Mouse (Mus musculus): Measurements from ENCODE around the gene Slc39a11. TPM values are rescaled to one million over a fixed set of nuclear protein-coding genes. Genes with fewer than 3 reads are reported as not detected.

The Slc39a11 gene
- total RNA-seq, 1 experiment from 2014 or later = 26.6 TPM

DNA sequence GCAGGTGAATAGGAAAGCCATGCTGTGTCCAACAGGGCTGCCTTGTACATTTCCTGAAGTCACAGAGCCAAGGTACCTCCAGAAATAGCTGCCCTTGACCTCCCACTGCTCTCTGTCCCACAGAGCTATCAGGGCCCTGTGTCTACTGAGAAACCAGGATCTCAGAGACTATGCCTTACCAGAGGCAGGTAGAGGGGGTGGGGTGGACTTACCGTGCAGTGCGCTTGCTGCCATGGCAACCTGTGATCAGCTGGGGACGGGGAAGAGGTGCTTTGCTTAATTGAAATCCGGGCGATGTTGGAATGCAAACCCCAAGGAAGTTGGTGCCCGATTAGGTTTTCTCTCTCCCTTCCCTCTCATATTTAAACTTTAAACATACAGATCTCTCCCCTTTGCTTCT, 260.2 kb downstream of the Slc39a11 start:
- ATAC-seq (replicated peaks in 1 of 2; ENCODE audit: insufficient read depth in 1 of 2, low FRiP score in 2 of 2, low TSS enrichment in 1 of 2, low read depth in 1 of 2, poor library complexity in 2 of 2, severe bottlenecking in 2 of 2) = no peak

- 0 out of 4 replicates have a peak, but pooled peaks of 1 of the 2 experiments have one; percentile 46 for ATAC-seq (replicated peaks in 1 of 2; ENCODE audit: insufficient read depth in 1 of 2, low FRiP score in 2 of 2, low TSS enrichment in 1 of 2, low read depth in 1 of 2, poor library complexity in 2 of 2, severe bottlenecking in 2 of 2)
Measured at GRCm38 (mm10) chr11:113382674-113383571, 267.0 kb downstream of the Slc39a11 start.

GRCm38 (mm10) chr11:113381550-113381949, 268.3 kb downstream of the Slc39a11 start:
- ATAC-seq (replicated peaks in 1 of 2; ENCODE audit: insufficient read depth in 1 of 2, low FRiP score in 2 of 2, low TSS enrichment in 1 of 2, low read depth in 1 of 2, poor library complexity in 2 of 2, severe bottlenecking in 2 of 2) = no peak

- no peak for ATAC-seq (replicated peaks in 1 of 2; ENCODE audit: insufficient read depth in 1 of 2, low FRiP score in 2 of 2, low TSS enrichment in 1 of 2, low read depth in 1 of 2, poor library complexity in 2 of 2, severe bottlenecking in 2 of 2)
Measured at GRCm38 (mm10) chr11:113378867-113379266, 271.0 kb downstream of the Slc39a11 start.

DNA sequence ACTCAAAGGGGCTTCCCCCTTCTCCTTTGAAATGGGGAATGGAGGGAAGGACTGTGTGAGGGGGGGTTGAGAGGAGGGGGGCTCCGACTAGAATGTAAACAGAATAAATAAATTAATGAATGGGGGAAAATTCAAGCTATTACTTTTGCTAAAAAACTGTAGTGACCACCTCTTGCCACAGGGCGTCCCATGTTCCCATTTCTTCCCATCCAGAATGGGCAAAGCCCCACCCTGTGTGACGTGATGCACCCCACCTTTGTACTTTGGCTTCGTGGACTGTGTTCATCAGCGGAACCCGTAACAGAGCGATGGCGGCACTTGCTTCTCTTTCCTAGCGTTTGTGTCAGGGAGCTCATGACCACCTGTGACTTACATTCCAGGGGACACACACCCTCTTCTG, 273.8 kb downstream of the Slc39a11 start:
- ATAC-seq (replicated peaks in 1 of 2; ENCODE audit: insufficient read depth in 1 of 2, low FRiP score in 2 of 2, low TSS enrichment in 1 of 2, low read depth in 1 of 2, poor library complexity in 2 of 2, severe bottlenecking in 2 of 2) = no peak

- ATAC-seq (replicated peaks in 1 of 2; ENCODE audit: insufficient read depth in 1 of 2, low FRiP score in 2 of 2, low TSS enrichment in 1 of 2, low read depth in 1 of 2, poor library complexity in 2 of 2, severe bottlenecking in 2 of 2) = no peak
Measured at GRCm38 (mm10) chr11:113373926-113374325, 276.0 kb downstream of the Slc39a11 start.

- ATAC-seq (replicated peaks in 1 of 2; ENCODE audit: insufficient read depth in 1 of 2, low FRiP score in 2 of 2, low TSS enrichment in 1 of 2, low read depth in 1 of 2, poor library complexity in 2 of 2, severe bottlenecking in 2 of 2) = no peak
Measured at GRCm38 (mm10) chr11:113373331-113373730, 276.5 kb downstream of the Slc39a11 start.

GRCm38 (mm10) chr11:113368046-113368445, 281.8 kb downstream of the Slc39a11 start:
- no peak for ATAC-seq (replicated peaks in 1 of 2; ENCODE audit: insufficient read depth in 1 of 2, low FRiP score in 2 of 2, low TSS enrichment in 1 of 2, low read depth in 1 of 2, poor library complexity in 2 of 2, severe bottlenecking in 2 of 2)

DNA sequence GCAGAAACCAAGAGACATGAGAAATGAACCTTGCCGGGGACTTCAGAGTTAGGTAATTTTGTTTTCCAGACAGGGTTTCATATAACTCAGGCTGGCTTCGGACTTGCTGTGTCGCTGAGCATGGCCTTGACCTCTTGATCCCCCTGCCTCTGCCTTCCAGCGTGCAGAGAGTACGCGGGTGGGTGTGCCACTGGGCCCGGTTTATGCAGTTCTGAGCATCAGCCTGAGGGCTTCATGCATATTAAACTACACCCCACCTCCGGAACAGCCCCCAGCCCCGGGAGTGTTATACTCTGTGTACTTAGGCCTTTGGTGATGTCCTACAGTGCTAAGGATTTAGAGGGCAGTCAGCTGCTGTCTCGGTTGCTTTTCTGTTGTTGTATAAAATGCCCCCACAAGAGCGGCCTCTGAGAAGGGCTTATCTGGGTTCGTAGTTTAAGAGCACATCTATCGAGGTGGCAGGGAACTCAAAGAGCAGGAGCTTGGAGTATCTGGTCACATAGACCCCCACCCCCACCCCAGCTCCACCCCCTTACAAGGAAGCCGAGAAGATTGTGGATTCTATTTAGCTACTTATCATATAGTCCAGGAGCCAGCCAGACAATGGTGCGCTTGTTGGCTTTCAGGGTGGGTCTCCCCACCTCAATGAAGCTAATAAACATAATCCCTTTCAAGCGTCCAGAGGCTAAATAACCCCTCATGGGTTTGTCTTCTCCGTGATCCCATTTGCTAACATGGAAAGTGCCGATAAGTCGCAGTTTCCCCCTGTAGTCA, 283.4 kb downstream of the Slc39a11 start:
- no peak for ATAC-seq (replicated peaks in 1 of 2; ENCODE audit: insufficient read depth in 1 of 2, low FRiP score in 2 of 2, low TSS enrichment in 1 of 2, low read depth in 1 of 2, poor library complexity in 2 of 2, severe bottlenecking in 2 of 2)

DNA sequence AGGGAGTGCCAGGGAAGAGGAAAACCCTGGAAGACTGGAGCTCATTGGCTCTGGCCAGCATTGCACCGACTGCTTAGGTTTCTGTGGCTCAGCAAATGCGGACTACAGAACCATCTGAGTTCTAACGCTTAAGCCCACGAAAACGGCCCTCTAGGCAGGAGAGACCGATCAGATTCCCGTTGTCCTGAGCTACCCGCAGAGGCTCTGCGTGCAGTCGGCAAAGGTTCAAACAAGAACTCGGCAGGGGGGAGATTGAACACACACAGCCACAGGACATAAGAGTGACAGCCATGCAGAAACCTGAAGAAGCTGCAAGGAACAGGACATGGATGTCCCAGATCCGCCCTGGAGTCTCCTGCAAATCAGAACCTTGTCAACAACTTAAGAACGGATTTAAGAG, 286.1 kb downstream of the Slc39a11 start:
- ATAC-seq (replicated peaks in 1 of 2; ENCODE audit: insufficient read depth in 1 of 2, low FRiP score in 2 of 2, low TSS enrichment in 1 of 2, low read depth in 1 of 2, poor library complexity in 2 of 2, severe bottlenecking in 2 of 2) = no peak

DNA sequence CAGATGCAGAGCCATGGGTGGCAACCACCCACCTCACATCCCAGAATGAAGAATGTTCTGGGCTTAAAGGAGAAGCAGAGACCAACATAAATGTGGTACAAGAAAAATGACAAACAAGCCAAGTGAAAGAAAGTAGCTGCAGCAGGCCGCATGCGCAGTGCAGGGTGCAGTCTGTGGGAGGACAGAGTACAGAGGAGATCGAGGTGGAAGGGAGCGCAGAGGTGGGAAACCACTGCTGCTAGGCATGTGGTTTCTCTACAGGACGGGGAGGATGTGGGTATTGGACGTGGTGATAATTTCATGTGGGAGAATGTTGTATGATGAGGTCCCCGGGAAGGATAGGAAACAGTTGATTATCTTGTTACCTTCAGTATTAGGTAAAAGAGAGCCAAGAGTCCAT, 287.3 kb downstream of the Slc39a11 start:
- ATAC-seq (replicated peaks in 1 of 2; ENCODE audit: insufficient read depth in 1 of 2, low FRiP score in 2 of 2, low TSS enrichment in 1 of 2, low read depth in 1 of 2, poor library complexity in 2 of 2, severe bottlenecking in 2 of 2) = peak; percentile 22 to 51; a peak in 3 of 4 replicates

- ATAC-seq (replicated peaks in 1 of 2; ENCODE audit: insufficient read depth in 1 of 2, low FRiP score in 2 of 2, low TSS enrichment in 1 of 2, low read depth in 1 of 2, poor library complexity in 2 of 2, severe bottlenecking in 2 of 2) = no peak
Measured at GRCm38 (mm10) chr11:113360049-113360835, 289.6 kb downstream of the Slc39a11 start.

GRCm38 (mm10) chr11:113355932-113356331, 293.9 kb downstream of the Slc39a11 start:
- no peak for ATAC-seq (replicated peaks in 1 of 2; ENCODE audit: insufficient read depth in 1 of 2, low FRiP score in 2 of 2, low TSS enrichment in 1 of 2, low read depth in 1 of 2, poor library complexity in 2 of 2, severe bottlenecking in 2 of 2)

DNA sequence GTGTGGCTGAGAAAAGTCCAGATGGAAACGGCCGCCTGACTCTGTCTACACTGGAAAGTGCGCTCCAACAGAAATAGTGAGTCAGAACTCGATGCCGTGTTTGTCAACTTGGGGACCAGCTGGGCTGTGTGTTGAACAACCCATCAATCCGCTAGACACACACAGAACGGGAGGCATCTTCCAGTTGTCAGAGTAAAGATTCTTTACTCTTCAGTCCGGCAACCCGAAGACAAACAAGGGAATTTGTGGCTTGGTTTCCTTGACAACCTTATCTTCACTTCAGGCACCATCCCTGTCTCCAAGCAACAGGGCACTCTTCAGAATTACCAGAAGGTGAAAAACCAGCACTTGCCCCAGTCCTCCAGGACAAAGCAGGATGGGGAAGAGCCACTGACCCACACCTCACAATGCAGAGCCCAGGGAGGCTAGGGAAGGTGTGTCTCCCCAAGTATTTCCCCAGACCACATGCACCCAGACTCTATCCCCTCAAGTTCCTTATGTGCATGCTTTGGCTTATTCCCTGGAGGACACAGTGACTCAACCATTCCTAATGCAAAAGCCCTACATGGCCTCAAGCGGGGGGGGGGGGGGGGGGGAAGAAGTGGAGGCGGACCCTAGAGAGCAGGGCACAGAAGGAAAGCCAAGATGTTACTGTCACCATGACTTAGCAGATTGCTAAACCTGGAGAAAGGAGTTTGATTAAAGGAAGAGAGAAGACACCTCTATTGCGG, 297.6 kb downstream of the Slc39a11 start:
- no peak for ATAC-seq (replicated peaks in 1 of 2; ENCODE audit: insufficient read depth in 1 of 2, low FRiP score in 2 of 2, low TSS enrichment in 1 of 2, low read depth in 1 of 2, poor library complexity in 2 of 2, severe bottlenecking in 2 of 2)

- ATAC-seq (replicated peaks in 1 of 2; ENCODE audit: insufficient read depth in 1 of 2, low FRiP score in 2 of 2, low TSS enrichment in 1 of 2, low read depth in 1 of 2, poor library complexity in 2 of 2, severe bottlenecking in 2 of 2) = no peak
Measured at GRCm38 (mm10) chr11:113350583-113350982, 299.3 kb downstream of the Slc39a11 start.

DNA sequence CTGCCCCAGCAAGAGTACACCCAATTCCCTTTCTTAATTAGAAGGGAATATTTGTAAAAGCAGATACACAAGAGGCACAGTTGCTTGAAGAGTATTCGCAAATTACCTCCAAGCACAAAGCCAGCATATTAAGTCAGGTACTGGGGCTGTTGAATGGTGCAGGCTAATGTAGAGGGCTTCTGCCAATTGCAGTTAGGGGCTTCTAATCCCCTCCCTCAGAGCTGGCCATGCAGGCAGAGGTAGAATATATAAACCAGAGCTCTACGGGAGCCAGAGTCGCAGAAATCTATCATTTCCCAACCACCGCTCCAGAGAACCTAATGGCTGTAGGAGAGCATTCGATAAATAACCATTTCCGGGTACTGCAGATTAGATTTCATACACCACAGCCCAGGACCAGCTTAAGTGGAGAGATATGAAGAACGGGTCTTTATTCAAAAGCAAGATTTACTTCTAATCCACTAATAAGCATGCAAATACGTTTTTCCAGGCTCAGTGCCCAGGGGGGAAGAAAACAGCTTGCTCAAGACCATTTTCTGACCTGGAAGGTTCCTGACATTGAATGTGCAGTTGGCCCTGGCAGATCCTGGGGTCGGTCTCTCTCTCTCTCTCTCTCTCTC, 302.9 kb downstream of the Slc39a11 start:
- no peak for ATAC-seq (replicated peaks in 1 of 2; ENCODE audit: insufficient read depth in 1 of 2, low FRiP score in 2 of 2, low TSS enrichment in 1 of 2, low read depth in 1 of 2, poor library complexity in 2 of 2, severe bottlenecking in 2 of 2)

DNA sequence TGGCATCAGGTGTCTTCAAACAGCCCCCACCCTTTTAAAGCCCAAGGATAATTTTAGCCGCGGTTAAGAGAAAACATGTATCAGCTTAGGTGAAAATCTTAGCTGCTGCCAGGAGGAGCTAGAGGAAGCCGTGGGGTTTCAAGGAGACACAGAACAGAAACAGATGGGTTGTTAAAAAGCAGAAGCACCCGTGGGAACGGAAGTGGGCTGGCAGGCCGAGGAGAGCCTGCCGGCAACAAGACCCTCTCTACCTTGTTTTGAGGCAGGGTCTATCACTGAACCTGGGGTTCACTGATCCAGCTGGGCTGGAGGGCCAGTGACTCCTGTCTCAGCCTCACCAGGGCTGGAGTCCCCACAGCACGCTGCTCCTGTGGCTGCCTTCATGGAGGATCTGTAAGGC, 310.1 kb downstream of the Slc39a11 start:
- ATAC-seq (replicated peaks in 1 of 2; ENCODE audit: insufficient read depth in 1 of 2, low FRiP score in 2 of 2, low TSS enrichment in 1 of 2, low read depth in 1 of 2, poor library complexity in 2 of 2, severe bottlenecking in 2 of 2) = peak; percentile 51 to 72

All from hematopoietic stem cell, adult 5-6 weeks (primary cell).